Mouse (Mus musculus) lung, postnatal 0 days (tissue): ENCODE data around the gene Foxp2.

ENCODE experiments used
- CTCF ChIP-seq: IDR thresholded peaks from 2 replicates; pipeline ENCODE4 v1.5.1; 2016; ENCODE audit warnings: antibody characterized with exemption, mild to moderate bottlenecking
- EP300 ChIP-seq: IDR thresholded peaks from 2 replicates; pipeline ENCODE4 v1.6.1; 2016; ENCODE audit warnings: antibody characterized with exemption, mild to moderate bottlenecking, control low read depth

DNA sequence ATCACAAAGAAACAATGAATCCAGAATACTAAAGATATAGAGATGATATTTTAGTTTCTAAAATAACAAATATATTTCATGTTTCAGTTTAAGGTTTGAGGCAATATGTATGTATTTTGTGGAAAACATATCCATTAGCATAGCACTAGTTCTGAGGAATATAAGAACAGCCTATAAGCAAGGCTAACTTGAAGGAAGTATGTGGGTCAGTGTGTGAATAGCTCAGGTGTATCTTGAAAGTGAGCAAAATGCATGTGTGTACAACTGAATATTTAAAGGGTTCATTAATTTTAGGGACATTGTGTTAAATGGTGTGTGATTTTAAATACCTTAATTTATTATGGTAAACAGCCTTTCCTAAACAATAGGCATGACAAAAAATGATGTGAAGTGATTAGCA, 220.2 kb downstream of the Foxp2 start:
- TF ChIP-seq CTCF (no peak), EP300 (no peak)
